In the genomic region with DNA sequence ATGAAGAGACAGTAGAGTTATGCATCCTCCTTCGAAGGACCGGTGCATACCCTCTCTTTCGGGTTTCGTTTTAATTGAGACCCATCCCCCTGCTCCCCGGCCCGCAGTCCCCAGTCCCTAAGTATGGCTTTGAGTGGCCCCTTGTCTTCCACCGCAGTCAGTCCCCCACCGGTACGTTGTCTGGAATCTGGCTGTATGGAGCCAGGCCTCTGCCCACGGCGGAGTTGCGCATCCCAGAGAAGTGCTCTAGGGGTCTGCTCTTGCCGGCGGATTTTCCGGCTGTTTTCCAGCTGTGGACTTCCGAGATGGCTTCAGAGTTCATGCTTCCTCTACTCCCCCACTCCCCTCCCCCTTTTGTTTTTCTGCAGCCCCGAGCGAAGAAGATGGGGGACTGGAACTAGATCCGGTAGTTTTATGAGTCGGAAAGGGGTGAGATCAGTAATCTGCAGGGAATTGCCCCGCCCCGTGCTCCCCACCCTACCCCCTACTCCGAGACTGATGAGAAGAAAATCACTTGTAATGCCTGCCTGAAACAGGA, we compare ENCODE assay signal across 8 mouse cellular contexts. TPM values are rescaled to one million over a fixed set of nuclear protein-coding genes. Genes with fewer than 3 reads are reported as not detected.
DNase-seq lines count a peak whose midpoint lies in the region; ATAC-seq and TF ChIP-seq lines count a peak whose summit lies in the region.

No protein-coding gene starts in this region.

- H3K9ac ChIP-seq in ES-E14 (ENCODE audit: insufficient read depth, low read depth, low read length, poor library complexity, severe bottlenecking): peak overlapping the region; percentile 64; the same call in 1 of the 2 replicates
- peak overlapping the region; percentile 65 for H3K9ac ChIP-seq in intestine, postnatal 0 days (ENCODE audit: low read depth, low read length)
- peak overlapping the region; percentile 84 for H3K9ac ChIP-seq in midbrain, postnatal 0 days (replicated peaks; ENCODE audit: low read length, poor library complexity, severe bottlenecking)

- no peaks in the 10 kb centered on the region for H3K9me3 ChIP-seq in heart, embryonic 10.5 days
- H3K9me3 ChIP-seq in ES-E14 (ENCODE audit: control insufficient read depth, insufficient read depth, low read depth, low read length): no peaks in the 10 kb centered on the region
- H3K9me3 ChIP-seq in forebrain, embryonic 10.5 days: no peaks in the 10 kb centered on the region
- H3K9me3 ChIP-seq in intestine, postnatal 0 days (ENCODE audit: control insufficient read depth): no peaks in the 10 kb centered on the region
- H3K9me3 ChIP-seq in midbrain, postnatal 0 days (ENCODE audit: low read length): no peaks in the 10 kb centered on the region

- no peaks in the 10 kb centered on the region for H3K27me3 ChIP-seq in heart, embryonic 10.5 days (ENCODE audit: insufficient read depth, poor library complexity, severe bottlenecking)
- H3K27me3 ChIP-seq in forebrain, embryonic 10.5 days (ENCODE audit: poor library complexity, severe bottlenecking): peaks cover 11% of the 10 kb centered on the region
- no peaks in the 10 kb centered on the region for H3K27me3 ChIP-seq in intestine, postnatal 0 days (replicated peaks; ENCODE audit: control insufficient read depth, insufficient read depth, low read length)
- H3K27me3 ChIP-seq in midbrain, postnatal 0 days (ENCODE audit: insufficient read depth, low read length): no peaks in the 10 kb centered on the region

- H3K4me2 ChIP-seq in intestine, postnatal 0 days (replicated peaks; ENCODE audit: low read depth): peak overlapping the region; percentile 95
- H3K4me2 ChIP-seq in midbrain, postnatal 0 days (ENCODE audit: low read depth, low read length, poor library complexity, severe bottlenecking): peak overlapping the region; percentile 61

- peak overlapping the region; percentile 93 for H3K27ac ChIP-seq in heart, embryonic 10.5 days
- H3K27ac ChIP-seq in ES-E14 (ENCODE audit: insufficient read depth, low read depth, low read length, poor library complexity, severe bottlenecking): no peak overlapping the region
- H3K27ac ChIP-seq in forebrain, embryonic 10.5 days: peak overlapping the region; percentile 87
- H3K27ac ChIP-seq in intestine, postnatal 0 days (ENCODE audit: low read depth, low read length): no peak overlapping the region
- peak overlapping the region; percentile 73; the same call in 1 of the 2 replicates for H3K27ac ChIP-seq in midbrain, postnatal 0 days (ENCODE audit: low read depth, low read length)

- in situ Hi-C loops in ES-E14 (cut with MboI; ENCODE audit: low sequenced_read_pairs in 2 of 2, unreplicated experiment in 2 of 2): no loop called here

- peak; percentile 5; the same call in 1 of the 2 replicates for ATAC-seq in intestine, postnatal 0 days
- ATAC-seq in midbrain, postnatal 0 days (ENCODE audit: low FRiP score): peak; percentile 64

- H3K36me3 ChIP-seq in heart, embryonic 10.5 days: peaks cover 12% of the 10 kb centered on the region
- H3K36me3 ChIP-seq in ES-E14 (ENCODE audit: control insufficient read depth, insufficient read depth, low read length, poor library complexity, severe bottlenecking): no peaks in the 10 kb centered on the region
- peaks cover 13% of the 10 kb centered on the region for H3K36me3 ChIP-seq in forebrain, embryonic 10.5 days (replicated peaks)
- H3K36me3 ChIP-seq in intestine, postnatal 0 days (ENCODE audit: control insufficient read depth, insufficient read depth): no peaks in the 10 kb centered on the region
- H3K36me3 ChIP-seq in midbrain, postnatal 0 days (ENCODE audit: insufficient read depth, low read length): no peaks in the 10 kb centered on the region

- DNase-seq in heart, embryonic 10.5 days (ENCODE audit: low spot score): no peak
- no peak for DNase-seq in heart, adult 9 months (ENCODE audit: low spot score in 2 of 2)
- DNase-seq in ES-E14 (ENCODE audit: low read depth, low spot score): no peak
- peak; percentile 56 for DNase-seq in forebrain, embryonic 10.5 days (ENCODE audit: extremely low spot score, low spot score)
- DNase-seq in midbrain, postnatal 0 days (ENCODE audit: low spot score): peak; percentile 37
- no peak for DNase-seq in frontal cortex, postnatal 36 days (ENCODE audit: low spot score in 2 of 2)
- DNase-seq in layer of hippocampus, postnatal 14 days (ENCODE audit: low spot score in 2 of 2): no peak

- peaks cover 30% of the 10 kb centered on the region for H3K4me1 ChIP-seq in heart, embryonic 10.5 days
- H3K4me1 ChIP-seq in ES-E14 (ENCODE audit: control insufficient read depth in 2 of 2, insufficient read depth in 2 of 2, low read length in 2 of 2, poor library complexity in 1 of 2): peaks cover 2 to 5% of the 10 kb centered on the region in 2 experiments; a peak in 2 of 4 replicates
- peaks cover 29% of the 10 kb centered on the region for H3K4me1 ChIP-seq in forebrain, embryonic 10.5 days
- H3K4me1 ChIP-seq in intestine, postnatal 0 days (replicated peaks; ENCODE audit: control insufficient read depth, insufficient read depth, low read length): 0 out of 2 replicates have a peak, but pooled peaks cover 4% of the 10 kb centered on the region
- H3K4me1 ChIP-seq in midbrain, postnatal 0 days (ENCODE audit: insufficient read depth, low read length): peaks cover 8% of the 10 kb centered on the region; the same call in 1 of the 2 replicates

- peak overlapping the region; percentile 76 for H3K4me3 ChIP-seq in heart, embryonic 10.5 days
- H3K4me3 ChIP-seq in ES-E14 (ENCODE audit: insufficient read depth in 1 of 2, low read depth in 1 of 2, low read length in 2 of 2, poor library complexity in 1 of 2, severe bottlenecking in 1 of 2): peak overlapping the region; percentile 69 to 97
- H3K4me3 ChIP-seq in forebrain, embryonic 10.5 days: peak overlapping the region; percentile 85
- peak overlapping the region; percentile 69 for H3K4me3 ChIP-seq in intestine, postnatal 0 days (ENCODE audit: low read depth, low read length)
- H3K4me3 ChIP-seq in midbrain, postnatal 0 days (ENCODE audit: low read depth, low read length): peak overlapping the region; percentile 86

- under 1% methylated on average over 23 of the region's 23 CpGs for WGBS in heart, embryonic 10.5 days
- WGBS in forebrain, embryonic 10.5 days: under 1% methylated on average over 23 of the region's 23 CpGs
- WGBS in intestine, postnatal 0 days: under 1% methylated on average over 23 of the region's 23 CpGs
- under 1% methylated on average over 23 of the region's 23 CpGs for WGBS in midbrain, postnatal 0 days

- no peak for TF ChIP-seq CTCF in intestine, postnatal 0 days (IDR thresholded peaks at IDR 0.05; ENCODE audit: low read depth)
- TF ChIP-seq CTCF in midbrain, postnatal 0 days (IDR thresholded peaks at IDR 0.05): peak; percentile 26; the same call in 1 of the 2 replicates

TF ChIP-seq in ES-E14, 5 proteins besides CTCF, POLR2A, EP300 and RAD21:
- no peak for TF ChIP-seq ZNF384 (IDR thresholded peaks at IDR 0.05; ENCODE audit: low read depth, low read length)

RNA-seq across cellular contexts. Expression of gene Pygb, which starts 0.8 kb away (rescaled TPM):
- 112 and 182 TPM in 2 replicates for polyA plus RNA-seq in heart, embryonic 10.5 days (2016; fragmentation: Nextera tagmentation; extraction: Ambion mirVana)
- 10.4 and 10.8 TPM in 2 replicates for total RNA-seq in ES-E14 (2012; rRNA removed)
- polyA plus RNA-seq in forebrain, embryonic 10.5 days (2016; fragmentation: Nextera tagmentation; extraction: Ambion mirVana): 62.3 and 67.8 TPM in 2 replicates
- 42.3 and 43.7 TPM in 2 replicates for polyA plus RNA-seq in intestine, postnatal 0 days (2015; fragmentation: Nextera tagmentation; extraction: Ambion mirVana)
- 228 and 281 TPM in 2 replicates for total RNA-seq in midbrain, postnatal 0 days (2014; rRNA removed)
- polyA plus RNA-seq in midbrain, postnatal 0 days (2015; fragmentation: Nextera tagmentation; extraction: Ambion mirVana): 124 and 136 TPM in 2 replicates
- 100 to 1,000 TPM; 183 to 184 TPM for total RNA-seq in layer of hippocampus, postnatal 14 days (2021)

RNA-seq across cellular contexts. Expression of gene Entpd6, which starts 38.5 kb away (rescaled TPM):
- polyA plus RNA-seq in heart, embryonic 10.5 days (2016; fragmentation: Nextera tagmentation; extraction: Ambion mirVana): 28.9 and 29.5 TPM in 2 replicates
- 54.3 and 92.3 TPM in 2 replicates for total RNA-seq in ES-E14 (2012; rRNA removed)
- 36.0 and 37.1 TPM in 2 replicates for polyA plus RNA-seq in forebrain, embryonic 10.5 days (2016; fragmentation: Nextera tagmentation; extraction: Ambion mirVana)
- polyA plus RNA-seq in intestine, postnatal 0 days (2015; fragmentation: Nextera tagmentation; extraction: Ambion mirVana): 8.0 and 8.2 TPM in 2 replicates
- 101 and 103 TPM in 2 replicates for total RNA-seq in midbrain, postnatal 0 days (2014; rRNA removed)
- polyA plus RNA-seq in midbrain, postnatal 0 days (2015; fragmentation: Nextera tagmentation; extraction: Ambion mirVana): 85.0 and 91.0 TPM in 2 replicates
- total RNA-seq in layer of hippocampus, postnatal 14 days (2021): 10 to 100 TPM; 75.9 to 77.1 TPM

Comparison
In these comparisons a context has a peak if more than half of its experiments do, and no peak if none do; other contexts are left out.
1. DNase-seq: peak in forebrain, embryonic 10.5 days (single experiment) and midbrain, postnatal 0 days (single experiment); none in heart, embryonic 10.5 days (single experiment), heart, adult 9 months (0 of 2), ES-E14 (single experiment), frontal cortex, postnatal 36 days (0 of 2) and layer of hippocampus, postnatal 14 days (0 of 2).
2. H3K27ac ChIP-seq: peak in heart, embryonic 10.5 days (single experiment), forebrain, embryonic 10.5 days (single experiment) and midbrain, postnatal 0 days (single experiment); none in ES-E14 (single experiment) and intestine, postnatal 0 days (single experiment).
3. Peak in every context shown above with its lines, with median percentiles within 50 percentile points of each other: H3K4me3 ChIP-seq and H3K9ac ChIP-seq.